Comparison of ENCODE assay signal across 35 mouse cellular contexts in the genomic region with DNA sequence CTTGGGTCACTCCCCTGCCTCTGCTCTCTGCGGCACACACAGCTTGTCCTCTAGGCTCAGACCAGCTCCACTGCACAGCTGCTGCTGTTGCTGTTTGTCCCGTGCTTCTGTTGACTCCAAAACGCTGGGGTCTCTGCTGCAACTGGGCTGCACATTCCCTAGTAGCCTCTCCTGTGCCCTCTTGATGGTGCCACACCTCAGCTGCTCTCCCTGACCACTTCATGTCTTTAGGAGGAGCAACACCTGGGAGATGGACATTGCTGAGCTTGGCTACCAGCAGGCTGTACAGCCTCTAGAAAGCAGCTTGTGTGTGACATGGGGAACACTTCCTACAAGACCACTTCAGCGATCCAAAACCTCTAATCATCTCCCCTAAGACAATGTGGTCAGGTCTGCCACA.
"Had no signal": no experiment of that assay in that cellular context is flagged by ENCODE, and none has a peak within 500 bp of the region (broad histone marks: within the 10 kb centered on the region; RNA-seq: fewer than 3 reads in every experiment).

No protein-coding gene starts in this region.

- H3K27me3 ChIP-seq: heart, embryonic 12.5 days; heart, embryonic 13.5 days; heart, embryonic 15.5 days; hindbrain, embryonic 12.5 days; hindbrain, embryonic 13.5 days; hindbrain, embryonic 15.5 days; intestine, embryonic 15.5 days; kidney, embryonic 15.5 days had no signal

- H3K27ac ChIP-seq: heart, embryonic 10.5 days; heart, embryonic 15.5 days; hindbrain, embryonic 10.5 days; hindbrain, embryonic 12.5 days; hindbrain, embryonic 13.5 days; hindbrain, embryonic 14.5 days; hindbrain, embryonic 15.5 days; hindbrain, postnatal 0 days; intestine, embryonic 15.5 days; kidney, embryonic 15.5 days; kidney, postnatal 0 days; layer of hippocampus, adult 2 months had no signal

- H3K4me3 ChIP-seq: heart, embryonic 10.5 days; heart, embryonic 12.5 days; heart, embryonic 13.5 days; heart, embryonic 15.5 days; hindbrain, embryonic 10.5 days; hindbrain, embryonic 12.5 days; hindbrain, embryonic 13.5 days; hindbrain, embryonic 15.5 days; intestine, embryonic 15.5 days; kidney, embryonic 15.5 days; layer of hippocampus, adult 2 months had no signal

- H3K4me2 ChIP-seq: heart, embryonic 11.5 days; heart, embryonic 12.5 days; heart, embryonic 13.5 days; heart, embryonic 15.5 days; hindbrain, embryonic 12.5 days; hindbrain, embryonic 13.5 days; hindbrain, embryonic 14.5 days; hindbrain, embryonic 15.5 days; intestine, embryonic 15.5 days; kidney, embryonic 15.5 days had no signal

- DNase-seq: heart, postnatal 10 days; heart, postnatal 14 days; heart, postnatal 36 days; heart, postnatal 4 days; kidney, adult 11 months; kidney, adult 18-20 months; kidney, adult 2 months; kidney, adult 8-10 months; kidney, adult 9 months; kidney, postnatal 10 days; kidney, postnatal 14 days; kidney, postnatal 25 days; kidney, postnatal 36 days; kidney, postnatal 4 days; layer of hippocampus, adult 9-11 months; layer of hippocampus, postnatal 36 days had no signal

- ATAC-seq: hindbrain, embryonic 16.5 days; hindbrain, postnatal 0 days; inflammation-experienced regulatory T-cells, adult 6 months; intestine, embryonic 15.5 days; intestine, embryonic 16.5 days; intestine, postnatal 0 days had no signal

- H3K9me3 ChIP-seq: heart, embryonic 10.5 days; heart, embryonic 12.5 days; heart, embryonic 13.5 days; heart, embryonic 15.5 days; hindbrain, embryonic 10.5 days; hindbrain, embryonic 12.5 days; hindbrain, embryonic 13.5 days; hindbrain, embryonic 15.5 days; intestine, embryonic 15.5 days; kidney, embryonic 15.5 days had no signal

- H3K4me1 ChIP-seq: heart, embryonic 15.5 days; hindbrain, embryonic 10.5 days; hindbrain, embryonic 12.5 days; hindbrain, embryonic 13.5 days; hindbrain, embryonic 15.5 days; intestine, embryonic 15.5 days; kidney, embryonic 15.5 days had no signal

- H3K9ac ChIP-seq: heart, embryonic 12.5 days; heart, embryonic 13.5 days; heart, embryonic 15.5 days; hindbrain, embryonic 12.5 days; hindbrain, embryonic 13.5 days; hindbrain, embryonic 14.5 days; hindbrain, embryonic 15.5 days; intestine, embryonic 15.5 days; kidney, embryonic 15.5 days had no signal
